Mouse (Mus musculus): ENCODE results near the gene Ntrk1.

The Ntrk1 gene

GRCm38 (mm10) chr3:87785626-87786214 lies 9.2 kb downstream of the Ntrk1 start:
- DNase-seq (ENCODE audit: low read depth, low spot score), result no peak

- no peak for DNase-seq (ENCODE audit: low read depth, low spot score)
Measured at GRCm38 (mm10) chr3:87785156-87785555, 9.8 kb downstream of the Ntrk1 start.

- no peak for DNase-seq (ENCODE audit: low read depth, low spot score)
Measured at GRCm38 (mm10) chr3:87783282-87784023, 11.5 kb downstream of the Ntrk1 start.

- no peak for DNase-seq (ENCODE audit: low read depth, low spot score)
Measured at GRCm38 (mm10) chr3:87779086-87779485, 15.9 kb downstream of the Ntrk1 start.

GRCm38 (mm10) chr3:87778283-87778682 lies 16.7 kb downstream of the Ntrk1 start:
- no peak for DNase-seq (ENCODE audit: low read depth, low spot score)

- no peak for DNase-seq (ENCODE audit: low read depth, low spot score)
Measured at GRCm38 (mm10) chr3:87771088-87771487, 23.9 kb downstream of the Ntrk1 start.

- DNase-seq (ENCODE audit: low read depth, low spot score), result no peak
Measured at GRCm38 (mm10) chr3:87770280-87770679, 24.7 kb downstream of the Ntrk1 start.

- DNase-seq (ENCODE audit: low read depth, low spot score), result no peak
Measured at GRCm38 (mm10) chr3:87769506-87769905, 25.5 kb downstream of the Ntrk1 start.

GRCm38 (mm10) chr3:87768844-87769243 lies 26.1 kb downstream of the Ntrk1 start:
- DNase-seq (ENCODE audit: low read depth, low spot score), result peak; percentile 57

GRCm38 (mm10) chr3:87768431-87768830 lies 26.5 kb downstream of the Ntrk1 start:
- DNase-seq (ENCODE audit: low read depth, low spot score), result no peak

- no peak for DNase-seq (ENCODE audit: low read depth, low spot score)
Measured at GRCm38 (mm10) chr3:87767764-87768163, 27.2 kb downstream of the Ntrk1 start.

- DNase-seq (ENCODE audit: low read depth, low spot score), result no peak
Measured at GRCm38 (mm10) chr3:87766284-87766667, 28.7 kb downstream of the Ntrk1 start.

- no peak for DNase-seq (ENCODE audit: low read depth, low spot score)
Measured at GRCm38 (mm10) chr3:87765631-87766283, 29.2 kb downstream of the Ntrk1 start.

GRCm38 (mm10) chr3:87765091-87765490 lies 29.9 kb downstream of the Ntrk1 start:
- DNase-seq (ENCODE audit: low read depth, low spot score), result no peak

GRCm38 (mm10) chr3:87764506-87764905 lies 30.5 kb downstream of the Ntrk1 start:
- DNase-seq (ENCODE audit: low read depth, low spot score), result no peak

GRCm38 (mm10) chr3:87763683-87764289 lies 31.2 kb downstream of the Ntrk1 start:
- DNase-seq (ENCODE audit: low read depth, low spot score), result no peak

- no peak for DNase-seq (ENCODE audit: low read depth, low spot score)
Measured at GRCm38 (mm10) chr3:87763202-87763601, 31.8 kb downstream of the Ntrk1 start.

- DNase-seq (ENCODE audit: low read depth, low spot score), result no peak
Measured at GRCm38 (mm10) chr3:87761408-87762375, 33.3 kb downstream of the Ntrk1 start.

- DNase-seq (ENCODE audit: low read depth, low spot score), result no peak
Measured at GRCm38 (mm10) chr3:87758641-87759040, 36.3 kb downstream of the Ntrk1 start.

- DNase-seq (ENCODE audit: low read depth, low spot score), result no peak
Measured at GRCm38 (mm10) chr3:87756488-87756887, 38.5 kb downstream of the Ntrk1 start.

GRCm38 (mm10) chr3:87755964-87756363 lies 39.0 kb downstream of the Ntrk1 start:
- no peak for DNase-seq (ENCODE audit: low read depth, low spot score)

Data from WW6 (cell line).